Mouse (Mus musculus) thymus, postnatal 10 days (tissue): ENCODE data around the gene Olfr849.

ENCODE experiments used
- DNase-seq, 2 experiments: peaks; one replicate each; pipeline ENCODE4 v3.0.0; 2021; ENCODE audit warnings: low spot score in 2 of 2

The Olfr849 gene

DNA sequence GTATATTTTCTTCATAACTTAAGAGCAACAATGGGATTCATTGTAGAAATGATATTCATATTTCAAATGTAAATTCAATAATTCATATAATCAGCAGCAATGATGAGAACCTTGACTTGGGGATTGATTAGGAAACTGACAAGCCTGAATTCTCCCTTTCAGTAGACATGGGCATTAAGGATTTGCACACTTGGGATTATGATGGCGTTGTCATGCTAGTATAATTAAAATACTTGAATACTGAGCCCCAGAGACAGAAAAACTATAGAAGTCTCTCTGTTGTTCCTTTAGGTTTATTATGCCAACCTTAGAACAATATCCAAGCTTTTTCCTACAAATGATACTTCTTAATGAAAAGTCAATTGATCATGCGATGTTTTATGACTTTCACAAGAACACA, at the start of gene Olfr849:
TSS of gene Olfr849 (plus strand) at position 301 of the 400 bp plus-strand sequence.
- no peak for DNase-seq

DNA sequence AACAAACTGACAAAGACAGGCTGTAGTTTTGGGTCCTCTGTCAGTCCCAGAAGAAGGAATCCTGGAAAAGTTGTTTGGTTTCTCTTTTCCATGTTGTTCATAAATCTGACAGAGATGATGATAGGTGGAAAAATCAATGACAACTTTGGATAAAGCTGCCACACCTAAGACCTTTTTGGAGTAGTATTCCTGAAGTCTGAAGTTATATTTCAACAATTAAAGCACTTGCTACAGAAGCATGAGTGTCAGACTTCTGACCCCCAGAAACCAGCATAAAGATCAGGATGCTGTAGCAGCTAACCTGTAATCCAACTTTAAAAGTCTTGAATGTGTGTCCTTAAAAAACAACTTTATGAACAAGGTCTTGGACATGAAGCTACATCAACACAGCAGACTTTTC, 38.1 kb downstream of the Olfr849 start, which contains the start of gene Olfr850:
TSS of gene Olfr850 (minus strand) at position 101 of the 400 bp plus-strand sequence.
- DNase-seq, result no peak

DNA sequence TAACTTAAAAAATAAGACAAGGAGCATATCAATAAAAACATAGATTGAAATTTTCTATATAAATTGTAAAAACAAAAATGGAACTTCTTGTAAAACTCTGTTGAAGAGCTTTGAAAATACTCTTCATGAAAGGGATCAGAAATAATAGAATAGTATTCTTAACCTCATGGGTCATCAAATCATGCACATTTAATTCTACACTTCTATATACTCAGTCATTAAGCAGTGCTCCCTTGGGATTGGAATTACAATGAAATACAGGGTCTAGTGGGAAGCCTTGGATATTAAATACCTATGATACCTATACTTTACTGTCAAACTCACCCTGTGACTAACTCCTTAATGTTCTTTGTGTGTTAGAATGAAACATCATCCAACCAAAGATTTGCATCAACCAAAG, 52.9 kb downstream of the Olfr849 start, which contains the start of gene Olfr851:
TSS of gene Olfr851 (plus strand) at position 301 of the 400 bp plus-strand sequence.
- no peak for DNase-seq
